Mouse (Mus musculus) limb, embryonic 13.5 days (tissue): ENCODE measurements at regions not wholly inside any gene's neighbourhood (a gene's known extent, or its start where the extent isn't known, plus 50 kb on each side); places are given as distances from the start of the nearest gene placed in this dataset.

Experiments used
- ATAC-seq: fragments of 200-750 bp; cut with Nextera tagmentation; 2 replicates; pipeline ENCODE4 v1.8.0; 2017; ENCODE audit warnings: low read depth, moderate number of reproducible peaks, moderate TSS enrichment; ENCODE audit not compliant: low FRiP score
- H3K27ac ChIP-seq: fragments of 300-500 bp; sonication (generic); 2 replicates; pipeline ENCODE4 v1.5.1; 2015; ENCODE audit warnings: inconsistent platforms, mild to moderate bottlenecking, moderate library complexity
- H3K27me3 ChIP-seq: fragments of 300-500 bp; sonication (generic); 2 replicates; pipeline ENCODE4 v1.6.1; 2015; ENCODE audit warnings: mild to moderate bottlenecking, inconsistent platforms
- H3K36me3 ChIP-seq: fragments of 300-500 bp; sonication (generic); 2 replicates; pipeline ENCODE4 v1.6.1; 2015; ENCODE audit warnings: inconsistent platforms, mild to moderate bottlenecking, moderate library complexity
- H3K4me1 ChIP-seq: fragments of 300-500 bp; sonication (generic); 2 replicates; pipeline ENCODE4 v1.6.1; 2015; ENCODE audit warnings: inconsistent platforms
- H3K4me2 ChIP-seq: fragments of 300-500 bp; sonication (generic); replicated peaks from 2 replicates; pipeline ENCODE4 v1.6.1; 2015; ENCODE audit warnings: inconsistent platforms, mild to moderate bottlenecking, moderate library complexity
- H3K4me3 ChIP-seq: fragments of 300-500 bp; sonication (generic); 2 replicates; pipeline ENCODE4 v1.5.1; 2015; ENCODE audit warnings: moderate library complexity, mild to moderate bottlenecking, inconsistent platforms
- H3K9ac ChIP-seq: fragments of 300-500 bp; sonication (generic); 2 replicates; pipeline ENCODE4 v1.6.1; 2015; ENCODE audit warnings: mild to moderate bottlenecking, inconsistent platforms
- H3K9me3 ChIP-seq: fragments of 300-500 bp; sonication (generic); 2 replicates; pipeline ENCODE4 v1.6.1; 2016; ENCODE audit warnings: inconsistent platforms
- WGBS: fragments of 180-500 bp; shearing (Covaris S2); methylation state at CpG from one replicate; pipeline ENCODE4 v1.1.7; 2015; 5-methylcytosine and 5-hydroxymethylcytosine counted together

DNA sequence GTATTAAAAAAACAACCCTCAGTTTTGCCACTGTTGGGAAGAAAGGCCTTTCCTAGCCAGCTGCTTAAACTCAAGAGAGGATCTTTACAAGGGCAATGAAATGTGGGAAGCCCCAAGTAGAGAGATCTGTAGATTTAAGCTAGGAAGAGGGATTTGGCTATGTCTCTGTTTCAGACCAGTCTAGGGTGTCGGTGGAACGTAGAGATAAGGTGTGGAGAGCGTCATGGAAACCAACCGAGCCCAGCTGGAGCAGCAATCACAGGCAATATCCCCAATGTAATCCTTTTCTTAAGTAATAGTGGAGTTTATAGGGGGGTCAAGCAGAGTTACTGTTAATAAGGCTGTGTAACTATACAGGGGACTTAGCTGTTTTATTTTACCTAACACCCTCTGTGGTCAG lies 204.6 kb upstream of the Mme start:
- H3K4me3 ChIP-seq, result no peak overlapping the region
- peak; percentile 82 for ATAC-seq
- H3K27me3 ChIP-seq, result no peaks in the 10 kb centered on the region
- H3K9ac ChIP-seq, result no peak overlapping the region
- H3K9me3 ChIP-seq, result no peaks in the 10 kb centered on the region
- WGBS, result 50% methylated on average over 4 of the region's 4 CpGs
- H3K4me1 ChIP-seq, result peaks cover 14% of the 10 kb centered on the region; the same call in 1 of the 2 replicates
- H3K4me2 ChIP-seq, result no peak overlapping the region
- H3K36me3 ChIP-seq, result no peaks in the 10 kb centered on the region
- H3K27ac ChIP-seq, result no peak overlapping the region

DNA sequence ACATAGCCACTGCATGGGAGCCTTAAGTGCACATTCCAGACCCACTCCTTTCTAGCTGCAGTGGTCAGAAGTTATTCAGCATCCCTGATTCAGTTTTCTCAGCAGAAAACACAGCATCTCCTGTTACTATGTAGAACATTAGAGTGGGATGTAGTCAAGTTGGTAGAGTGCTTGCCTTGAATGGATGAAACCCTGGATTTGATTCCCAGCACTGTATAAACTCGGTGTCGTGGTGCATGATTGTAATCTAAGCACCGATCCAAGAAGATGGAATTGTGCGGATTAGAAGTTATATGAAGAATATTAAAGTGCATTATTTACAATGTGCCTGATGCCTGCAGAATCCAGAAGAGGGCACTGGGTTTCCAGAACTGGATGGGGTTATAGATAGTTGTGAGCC lies 170.6 kb upstream of the Mme start:
- H3K9ac ChIP-seq, result no peak overlapping the region
- H3K4me2 ChIP-seq, result no peak overlapping the region
- H3K4me3 ChIP-seq, result no peak overlapping the region
- no peaks in the 10 kb centered on the region for H3K27me3 ChIP-seq
- no peaks in the 10 kb centered on the region for H3K9me3 ChIP-seq
- ATAC-seq, result no peak
- no peaks in the 10 kb centered on the region for H3K36me3 ChIP-seq
- no peak overlapping the region for H3K27ac ChIP-seq
- no peaks in the 10 kb centered on the region for H3K4me1 ChIP-seq
- 82% methylated on average over 4 of the region's 4 CpGs for WGBS

DNA sequence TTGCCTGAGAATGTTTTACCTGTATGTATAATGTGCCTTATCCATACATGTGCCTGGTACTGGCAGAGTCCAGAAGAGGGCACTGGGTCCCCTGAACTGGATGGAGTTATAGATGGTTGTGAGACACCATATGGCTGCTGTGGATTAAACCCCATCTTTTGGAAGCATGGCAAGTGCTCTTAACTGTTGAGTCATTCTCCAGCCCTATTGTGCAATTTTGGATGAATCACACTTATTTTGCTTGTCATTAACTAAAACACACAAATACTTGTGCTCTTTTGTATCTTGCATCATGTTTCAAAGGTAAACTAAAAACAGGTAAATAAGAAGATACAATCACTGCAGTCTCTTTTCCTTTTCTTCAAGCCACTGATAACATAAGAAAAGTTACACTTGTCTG lies 168.3 kb upstream of the Mme start:
- no peak overlapping the region for H3K4me3 ChIP-seq
- ATAC-seq, result no peak
- H3K27ac ChIP-seq, result no peak overlapping the region
- H3K4me2 ChIP-seq, result no peak overlapping the region
- H3K36me3 ChIP-seq, result no peaks in the 10 kb centered on the region
- H3K9ac ChIP-seq, result no peak overlapping the region
- H3K9me3 ChIP-seq, result no peaks in the 10 kb centered on the region
- H3K27me3 ChIP-seq, result no peaks in the 10 kb centered on the region
- H3K4me1 ChIP-seq, result no peaks in the 10 kb centered on the region

DNA sequence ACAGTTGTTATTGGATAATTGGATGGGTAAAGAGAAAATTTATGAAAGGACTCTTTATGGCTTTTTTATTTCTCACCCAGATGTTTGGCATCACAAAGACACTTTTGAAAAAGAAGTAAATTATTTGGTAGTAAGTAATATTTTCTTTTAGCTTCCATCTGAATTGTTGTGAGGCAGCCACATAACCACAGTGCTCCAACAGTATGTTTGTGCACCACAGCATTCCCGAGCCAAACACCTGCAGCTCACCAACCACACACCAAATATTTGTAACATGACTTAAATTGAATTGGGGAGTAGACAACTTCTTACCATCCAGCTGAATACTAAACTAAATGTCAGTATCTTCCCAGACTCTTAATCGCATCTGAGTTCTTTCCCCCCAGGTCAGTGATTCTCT lies 163.2 kb upstream of the Mme start:
- Histone ChIP-seq H3K27ac (no peak overlapping the region), H3K9ac (no peak overlapping the region), H3K4me1 (no peaks in the 10 kb centered on the region), H3K27me3 (no peaks in the 10 kb centered on the region), H3K9me3 (no peaks in the 10 kb centered on the region), H3K36me3 (no peaks in the 10 kb centered on the region), H3K4me2 (no peak overlapping the region), H3K4me3 (no peak overlapping the region)
- ATAC-seq, result no peak
- WGBS, result 78% methylated on average over 2 of the region's 2 CpGs

DNA sequence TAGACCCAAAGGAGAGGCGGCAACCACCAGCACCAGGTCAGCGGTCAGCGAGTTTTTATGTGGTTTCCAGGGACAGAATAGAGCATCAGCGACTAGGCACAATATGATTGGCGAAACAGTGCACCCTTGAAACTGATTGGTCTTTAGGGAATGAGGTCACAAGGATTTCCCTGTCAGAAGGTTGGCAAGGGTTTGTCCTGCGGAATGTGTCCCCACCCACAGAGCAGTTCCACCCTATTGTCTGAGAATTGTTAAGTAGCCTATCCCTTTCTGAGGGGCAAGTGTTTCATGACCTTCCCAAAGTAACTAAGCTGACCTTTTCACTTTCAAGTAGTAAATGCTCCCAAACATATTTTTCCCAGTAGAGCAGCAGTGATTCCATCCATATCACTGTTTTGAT lies 159.2 kb upstream of the Mme start:
- WGBS, result 92% methylated on average over 6 of the region's 6 CpGs
- H3K4me2 ChIP-seq, result no peak overlapping the region
- H3K4me1 ChIP-seq, result peaks cover 8% of the 10 kb centered on the region; the same call in 1 of the 2 replicates
- no peak overlapping the region for H3K27ac ChIP-seq
- no peaks in the 10 kb centered on the region for H3K9me3 ChIP-seq
- no peak overlapping the region for H3K4me3 ChIP-seq
- no peak overlapping the region for H3K9ac ChIP-seq
- ATAC-seq, result no peak
- H3K27me3 ChIP-seq, result no peaks in the 10 kb centered on the region
- H3K36me3 ChIP-seq, result no peaks in the 10 kb centered on the region

DNA sequence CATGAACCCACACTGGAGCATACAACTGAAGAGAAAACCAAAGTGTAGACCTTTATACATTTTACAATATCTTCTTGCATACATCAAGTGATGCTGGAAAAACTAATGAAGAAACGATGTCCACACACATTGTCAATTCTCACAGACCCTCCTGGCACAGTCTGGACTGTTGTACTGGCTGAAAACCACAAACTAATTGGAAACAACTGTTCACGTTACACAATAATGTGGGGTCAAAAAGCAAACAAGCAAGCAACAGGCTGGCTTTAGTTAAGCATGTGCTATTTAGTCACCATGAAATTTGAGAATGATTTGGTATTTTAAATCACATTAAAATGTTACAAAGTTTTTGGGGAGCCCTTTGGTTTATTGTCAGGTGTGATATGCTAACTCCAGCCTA lies 155.9 kb upstream of the Mme start:
- Histone ChIP-seq H3K9me3 (no peaks in the 10 kb centered on the region), H3K36me3 (no peaks in the 10 kb centered on the region), H3K4me3 (no peak overlapping the region), H3K4me1 (peaks cover 8% of the 10 kb centered on the region; the same call in 1 of the 2 replicates), H3K9ac (no peak overlapping the region), H3K27ac (no peak overlapping the region), H3K27me3 (no peaks in the 10 kb centered on the region), H3K4me2 (no peak overlapping the region)
- peak; percentile 61; the same call in 1 of the 2 replicates for ATAC-seq
- WGBS, result 22% methylated on average over 2 of the region's 2 CpGs

DNA sequence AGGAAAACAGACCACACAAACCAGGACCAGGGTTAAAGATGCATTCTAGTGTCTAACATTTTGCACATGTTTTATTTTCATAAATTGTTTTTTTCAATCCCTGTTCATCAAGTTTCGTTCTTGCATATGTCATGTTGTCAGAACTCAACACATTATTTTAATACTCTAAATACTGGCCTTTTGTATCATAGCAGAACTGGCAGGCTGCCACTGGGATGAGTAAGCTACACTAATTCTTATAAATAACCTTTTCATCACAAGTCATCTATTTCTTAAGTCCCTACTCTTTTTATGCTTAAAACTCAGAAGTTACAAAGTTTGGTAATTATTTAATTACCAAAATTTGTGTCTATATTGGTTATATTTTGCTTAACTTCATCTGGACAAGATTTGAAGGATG lies 148.4 kb upstream of the Mme start:
- WGBS, result 84% methylated on average over 1 of the region's 1 CpGs
- Histone ChIP-seq H3K36me3 (no peaks in the 10 kb centered on the region), H3K9me3 (no peaks in the 10 kb centered on the region), H3K27me3 (no peaks in the 10 kb centered on the region), H3K4me1 (no peaks in the 10 kb centered on the region), H3K27ac (no peak overlapping the region), H3K9ac (no peak overlapping the region), H3K4me3 (no peak overlapping the region), H3K4me2 (no peak overlapping the region)
- no peak for ATAC-seq

DNA sequence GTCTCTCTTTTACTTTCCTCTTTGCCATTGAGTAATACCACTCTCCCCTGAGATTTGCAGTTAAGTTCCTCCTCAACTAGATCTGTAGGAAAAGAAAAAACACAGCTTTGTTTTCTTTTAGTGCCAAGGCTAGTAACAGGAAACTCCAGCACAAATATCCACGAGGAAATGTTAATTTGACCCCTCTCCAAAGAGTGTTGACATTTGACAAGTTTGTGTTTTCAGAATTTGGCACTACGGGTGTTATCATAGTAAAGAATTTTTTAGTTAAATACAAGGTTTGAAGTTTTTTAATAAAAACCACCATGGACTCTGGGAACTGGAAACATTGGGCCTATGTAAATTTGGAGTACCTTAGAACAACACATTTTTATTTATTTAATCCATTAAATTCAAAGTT lies 126.1 kb upstream of the Mme start:
- Histone ChIP-seq H3K4me2 (no peak overlapping the region), H3K27me3 (no peaks in the 10 kb centered on the region), H3K4me3 (no peak overlapping the region), H3K27ac (no peak overlapping the region), H3K9ac (no peak overlapping the region), H3K4me1 (no peaks in the 10 kb centered on the region), H3K36me3 (no peaks in the 10 kb centered on the region), H3K9me3 (no peaks in the 10 kb centered on the region)
- no peak for ATAC-seq
- 41% methylated on average over 2 of the region's 2 CpGs for WGBS

DNA sequence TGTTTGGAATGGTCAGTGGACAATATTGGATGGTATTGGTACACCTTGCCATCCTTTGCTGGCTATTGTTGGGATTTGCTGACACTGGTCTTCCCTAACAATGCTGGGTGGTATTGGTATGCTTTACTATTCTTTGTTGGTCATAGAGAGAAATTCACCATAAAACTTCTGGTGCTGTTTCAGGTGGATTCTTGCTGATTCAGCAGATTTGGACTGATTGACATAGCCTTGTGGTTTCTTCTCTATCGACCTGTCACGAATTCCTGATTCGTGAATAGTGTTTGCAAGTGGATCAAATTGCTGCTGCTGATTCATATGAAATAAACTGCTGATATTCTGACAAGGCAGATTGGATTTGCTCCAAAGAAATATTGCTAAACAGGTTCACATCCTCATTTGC lies 109.5 kb upstream of the Mme start:
- H3K27me3 ChIP-seq, result no peaks in the 10 kb centered on the region
- no peak overlapping the region for H3K4me2 ChIP-seq
- no peak overlapping the region for H3K9ac ChIP-seq
- peaks cover 5% of the 10 kb centered on the region for H3K4me1 ChIP-seq
- no peak for ATAC-seq
- H3K9me3 ChIP-seq, result no peaks in the 10 kb centered on the region
- no peak overlapping the region for H3K4me3 ChIP-seq
- no peak overlapping the region for H3K27ac ChIP-seq
- 78% methylated on average over 3 of the region's 3 CpGs for WGBS
- no peaks in the 10 kb centered on the region for H3K36me3 ChIP-seq

DNA sequence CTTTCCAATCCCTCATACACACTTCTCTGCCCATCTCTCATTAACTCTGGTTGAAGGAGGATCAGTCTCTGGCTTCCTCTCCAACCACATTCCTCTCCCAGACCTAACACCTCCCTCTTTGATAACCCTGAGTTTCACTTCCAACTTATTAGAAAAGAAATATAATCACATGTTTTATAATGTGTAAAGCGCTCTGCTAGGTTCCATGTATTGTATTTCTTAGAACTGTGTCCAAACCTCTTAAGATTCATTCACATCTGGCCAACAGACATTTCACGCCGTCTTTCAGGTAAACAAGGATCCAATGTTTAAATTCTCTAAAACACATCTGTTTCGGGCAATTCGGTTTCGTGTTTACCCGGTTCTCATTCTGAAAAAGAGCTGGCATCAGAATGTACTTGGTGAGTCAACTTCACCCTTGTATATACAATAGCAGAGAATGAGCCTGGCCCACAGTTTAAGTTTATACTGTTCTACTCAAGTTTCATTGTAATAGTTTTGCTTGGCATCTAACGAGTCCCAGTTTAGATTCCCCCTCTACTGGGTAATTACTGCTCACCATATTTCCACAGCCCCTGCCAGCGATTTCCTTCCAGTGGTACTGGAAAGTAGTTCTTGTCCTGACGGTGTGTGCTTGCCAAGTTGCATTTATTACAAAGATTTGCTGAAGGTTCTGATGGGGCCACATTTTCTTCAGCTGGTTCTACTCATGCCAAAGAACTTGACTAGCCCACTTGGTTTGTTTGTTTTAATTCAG lies 103.8 kb upstream of the Mme start:
- Histone ChIP-seq H3K27me3 (no peaks in the 10 kb centered on the region), H3K36me3 (no peaks in the 10 kb centered on the region), H3K4me1 (peaks cover 22% of the 10 kb centered on the region), H3K9me3 (no peaks in the 10 kb centered on the region), H3K27ac (peak overlapping the region; percentile 67), H3K9ac (no peak overlapping the region), H3K4me3 (no peak overlapping the region), H3K4me2 (peak overlapping the region; percentile 14; the same call in 1 of the 2 replicates)
- WGBS, result 22% methylated on average over 10 of the region's 10 CpGs
- peak; percentile 93 for ATAC-seq

DNA sequence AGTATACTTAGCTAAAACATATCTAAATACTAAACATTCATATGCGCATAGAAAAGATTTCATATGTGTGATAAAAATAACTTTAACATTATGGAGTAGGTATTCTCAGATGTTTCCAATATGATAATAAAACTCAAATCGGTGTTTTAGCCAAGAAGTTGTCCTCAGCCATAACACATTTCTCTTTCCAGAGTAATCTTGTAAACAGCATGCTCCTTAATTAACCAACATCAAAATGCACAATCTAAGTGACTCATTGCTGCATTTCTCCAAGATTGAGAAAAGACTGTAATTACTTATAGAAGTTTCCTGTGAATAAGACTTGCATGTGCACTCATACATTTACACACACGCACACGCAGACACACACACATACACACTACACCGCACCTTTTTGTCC lies 95.1 kb upstream of the Mme start:
- Histone ChIP-seq H3K4me1 (no peaks in the 10 kb centered on the region), H3K4me3 (no peak overlapping the region), H3K27ac (no peak overlapping the region), H3K9me3 (no peaks in the 10 kb centered on the region), H3K4me2 (no peak overlapping the region), H3K27me3 (no peaks in the 10 kb centered on the region), H3K9ac (no peak overlapping the region), H3K36me3 (no peaks in the 10 kb centered on the region)
- 85% methylated on average over 5 of the region's 5 CpGs for WGBS
- ATAC-seq, result no peak

DNA sequence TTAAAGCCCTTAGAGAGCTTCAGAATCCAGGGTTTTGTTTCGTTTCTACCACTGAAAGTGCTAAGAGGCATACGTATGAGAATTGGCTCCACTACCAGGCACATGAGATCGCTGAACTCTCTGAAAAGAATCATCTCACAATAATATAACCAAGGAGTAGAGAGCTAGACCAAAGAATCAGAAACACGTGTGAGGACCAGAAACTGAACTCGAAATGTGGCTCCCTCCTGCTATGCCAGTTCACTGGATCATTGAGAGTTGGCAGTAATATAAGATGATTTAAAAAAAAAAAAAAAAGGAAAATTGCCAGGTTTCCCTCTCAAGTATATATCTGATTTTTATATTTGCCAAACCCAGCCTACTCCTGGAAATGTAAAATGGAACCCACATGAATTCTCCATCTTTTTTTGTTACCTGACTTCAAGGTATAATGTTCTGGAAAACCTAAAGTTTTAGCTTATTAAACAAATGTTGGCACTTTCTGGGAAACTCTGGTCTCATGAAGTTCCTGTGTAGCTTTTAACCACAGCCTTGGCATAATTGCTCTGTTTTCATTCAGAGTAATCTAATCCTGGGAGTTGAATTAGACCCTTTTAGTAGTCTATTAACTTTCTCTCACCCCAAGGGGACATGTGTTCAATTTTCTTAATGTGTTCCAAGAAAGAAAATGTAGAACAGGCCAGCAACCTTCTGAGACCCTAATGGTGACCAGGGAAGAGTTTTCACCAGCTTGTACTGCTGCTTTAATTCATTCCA lies 58.7 kb upstream of the Mme start:
- H3K4me3 ChIP-seq, result no peak overlapping the region
- H3K9me3 ChIP-seq, result no peaks in the 10 kb centered on the region
- no peaks in the 10 kb centered on the region for H3K36me3 ChIP-seq
- H3K27me3 ChIP-seq, result no peaks in the 10 kb centered on the region
- no peak overlapping the region for H3K4me2 ChIP-seq
- ATAC-seq, result peak; percentile 82; the same call in 1 of the 2 replicates
- 31% methylated on average over 5 of the region's 5 CpGs for WGBS
- peak overlapping the region; percentile 48 for H3K27ac ChIP-seq
- peaks cover 18% of the 10 kb centered on the region for H3K4me1 ChIP-seq
- no peak overlapping the region for H3K9ac ChIP-seq
